Mouse (Mus musculus) intestine, embryonic 16.5 days (tissue): ENCODE data around the gene Syt3. TPM values are rescaled to one million over a fixed set of nuclear protein-coding genes. Genes with fewer than 3 reads are reported as not detected.
A peak's percentile ranks its signal among the peaks of the same experiment; 100 is the strongest.

Experiments used
- ATAC-seq: fragments of 200-750 bp; cut with Nextera tagmentation; 2 replicates; pipeline ENCODE4 v1.8.0; 2017; ENCODE audit warnings: moderate TSS enrichment, moderate library complexity
- H3K27ac ChIP-seq: fragments of 300-500 bp; sonication (generic); 2 replicates; pipeline ENCODE4 v1.5.1; 2014; ENCODE audit warnings: mild to moderate bottlenecking, low read length
- H3K27me3 ChIP-seq: fragments of 300-500 bp; sonication (generic); replicated peaks from 2 replicates; pipeline ENCODE4 v1.6.1; 2014; ENCODE audit warnings: low read length, control low read depth, mixed read lengths; ENCODE audit not compliant: control insufficient read depth, insufficient read depth
- H3K36me3 ChIP-seq: fragments of 300-500 bp; sonication (generic); 2 replicates; pipeline ENCODE4 v1.6.1; 2014; ENCODE audit warnings: low read length, control low read depth; ENCODE audit not compliant: control insufficient read depth, insufficient read depth
- H3K4me1 ChIP-seq: fragments of 300-500 bp; sonication (generic); 2 replicates; pipeline ENCODE4 v1.6.1; 2014; ENCODE audit warnings: low read length, control low read depth, mixed read lengths; ENCODE audit not compliant: control insufficient read depth, insufficient read depth
- H3K4me2 ChIP-seq: fragments of 300-500 bp; sonication (generic); 2 replicates; pipeline ENCODE4 v1.6.1; 2014; ENCODE audit warnings: low read depth, low read length, control low read depth
- H3K4me3 ChIP-seq: fragments of 300-500 bp; sonication (generic); 2 replicates; pipeline ENCODE4 v1.5.1; 2014; ENCODE audit warnings: mild to moderate bottlenecking, low read length
- H3K9ac ChIP-seq: fragments of 300-500 bp; sonication (generic); 2 replicates; pipeline ENCODE4 v1.6.1; 2014; ENCODE audit warnings: low read depth, low read length
- H3K9me3 ChIP-seq: fragments of 300-500 bp; sonication (generic); 2 replicates; pipeline ENCODE4 v1.6.1; 2016; ENCODE audit warnings: low read length, control low read depth; ENCODE audit not compliant: control insufficient read depth
- WGBS: fragments of 180-500 bp; shearing (Covaris S2); extraction: QIAGEN DNeasy Blood & Tissue Kit; methylation state at CpG from one replicate; pipeline ENCODE4 v1.1.7; 2014; 5-methylcytosine and 5-hydroxymethylcytosine counted together
- polyA plus RNA-seq: library from polyadenylated mRNA; unstranded; fragments of >200 nt; fragmentation: Nextera tagmentation; extraction: Ambion mirVana; gene quantifications from 2 replicates; pipeline ENCODE4 v1.2.1, GENCODE M21; 2015

Gene Syt3
- polyA plus RNA-seq, 1 experiment from 2014 or later, result 1.2 TPM

DNA sequence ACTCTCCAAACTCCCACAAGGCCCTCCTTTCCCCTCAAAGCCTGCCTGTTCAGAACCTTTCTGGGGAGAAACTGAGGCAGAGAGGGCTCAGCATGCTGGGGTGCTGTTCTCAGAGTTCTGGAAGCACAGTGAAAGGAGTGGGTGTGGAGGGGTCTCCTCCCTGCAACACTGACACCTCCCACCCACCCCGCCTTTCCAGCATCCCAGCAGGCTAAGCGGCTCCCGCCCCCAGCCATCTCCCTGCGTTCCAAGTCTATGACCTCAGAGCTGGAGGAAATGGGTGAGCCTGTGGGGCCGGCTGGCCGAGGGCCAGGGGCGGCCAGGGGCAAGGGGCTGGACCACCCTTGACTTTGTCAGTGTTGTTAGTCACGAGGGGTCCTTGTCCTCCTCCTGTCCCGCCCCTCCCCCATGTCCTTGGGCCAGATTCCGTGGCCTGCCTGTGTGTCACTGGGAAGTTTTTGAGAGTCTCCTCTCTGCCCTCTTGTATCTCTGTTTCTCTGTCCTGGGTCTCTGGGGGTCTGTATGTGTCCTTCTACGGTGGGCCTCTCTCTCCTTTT is 40.4 kb upstream of the Syt3 start:
- Histone ChIP-seq H3K27me3 (0 out of 2 replicates have a peak, but pooled peaks cover 6% of the 10 kb centered on the region), H3K4me1 (no peaks in the 10 kb centered on the region), H3K9ac (0 out of 2 replicates have a peak overlapping the region, but pooled peaks have one; percentile 10), H3K27ac (no peak overlapping the region), H3K4me3 (no peak overlapping the region), H3K36me3 (no peaks in the 10 kb centered on the region), H3K9me3 (no peaks in the 10 kb centered on the region), H3K4me2 (no peak overlapping the region)
- 22% methylated on average over 11 of the region's 11 CpGs for WGBS
- peak; percentile 40; the same call in 1 of the 2 replicates for ATAC-seq

DNA sequence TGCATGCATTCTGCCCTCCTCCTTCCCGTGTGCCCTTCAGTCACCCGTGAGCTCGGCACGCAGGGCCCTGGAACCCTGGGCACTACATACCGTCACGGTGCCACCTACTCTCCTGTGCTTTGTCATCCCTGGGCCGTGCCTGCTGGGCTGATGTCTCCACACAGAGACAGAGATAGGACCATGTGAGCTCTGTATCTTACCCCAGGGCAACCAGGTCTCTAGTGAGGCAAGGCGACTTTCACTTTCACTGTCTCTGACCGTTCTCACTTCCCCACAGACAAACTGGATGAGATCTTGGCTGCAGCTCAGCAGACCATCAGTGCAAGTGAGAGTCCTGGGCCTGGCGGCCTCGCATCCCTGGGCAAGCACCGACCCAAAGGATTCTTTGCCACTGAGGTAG is 39.3 kb upstream of the Syt3 start:
- peaks cover 7% of the 10 kb centered on the region; the same call in 1 of the 2 replicates for H3K27me3 ChIP-seq
- H3K36me3 ChIP-seq, result no peaks in the 10 kb centered on the region
- no peak for ATAC-seq
- no peak overlapping the region for H3K9ac ChIP-seq
- H3K4me2 ChIP-seq, result no peak overlapping the region
- H3K4me1 ChIP-seq, result no peaks in the 10 kb centered on the region
- H3K4me3 ChIP-seq, result no peak overlapping the region
- H3K9me3 ChIP-seq, result no peaks in the 10 kb centered on the region
- 76% methylated on average over 12 of the region's 12 CpGs for WGBS
- H3K27ac ChIP-seq, result no peak overlapping the region

DNA sequence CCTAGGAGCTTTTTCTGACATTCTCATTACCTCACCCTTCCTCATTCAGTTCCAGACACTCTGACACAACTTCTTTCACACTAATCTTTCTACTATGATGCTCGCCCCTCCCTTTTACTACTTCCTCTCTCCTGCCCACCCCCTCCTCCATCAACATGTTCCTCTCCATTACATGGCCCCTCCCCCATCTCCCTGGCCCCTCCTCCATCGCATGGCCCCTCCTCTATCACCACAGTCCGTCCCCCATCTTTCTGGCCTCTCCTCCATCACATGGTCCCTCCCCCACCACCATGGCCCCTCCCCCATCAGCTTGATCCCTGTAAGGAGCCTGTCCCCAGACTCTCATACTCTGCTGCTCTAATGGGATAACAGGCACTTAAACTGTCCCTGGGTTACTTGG is 34.9 kb upstream of the Syt3 start:
- Histone ChIP-seq H3K4me3 (no peak overlapping the region), H3K27ac (no peak overlapping the region), H3K4me2 (no peak overlapping the region), H3K9ac (no peak overlapping the region), H3K27me3 (peaks cover 40% of the 10 kb centered on the region), H3K36me3 (no peaks in the 10 kb centered on the region), H3K4me1 (peaks cover 9% of the 10 kb centered on the region; the same call in 1 of the 2 replicates), H3K9me3 (no peaks in the 10 kb centered on the region)
- ATAC-seq, result no peak
- WGBS, result 27% methylated on average over 3 of the region's 3 CpGs

DNA sequence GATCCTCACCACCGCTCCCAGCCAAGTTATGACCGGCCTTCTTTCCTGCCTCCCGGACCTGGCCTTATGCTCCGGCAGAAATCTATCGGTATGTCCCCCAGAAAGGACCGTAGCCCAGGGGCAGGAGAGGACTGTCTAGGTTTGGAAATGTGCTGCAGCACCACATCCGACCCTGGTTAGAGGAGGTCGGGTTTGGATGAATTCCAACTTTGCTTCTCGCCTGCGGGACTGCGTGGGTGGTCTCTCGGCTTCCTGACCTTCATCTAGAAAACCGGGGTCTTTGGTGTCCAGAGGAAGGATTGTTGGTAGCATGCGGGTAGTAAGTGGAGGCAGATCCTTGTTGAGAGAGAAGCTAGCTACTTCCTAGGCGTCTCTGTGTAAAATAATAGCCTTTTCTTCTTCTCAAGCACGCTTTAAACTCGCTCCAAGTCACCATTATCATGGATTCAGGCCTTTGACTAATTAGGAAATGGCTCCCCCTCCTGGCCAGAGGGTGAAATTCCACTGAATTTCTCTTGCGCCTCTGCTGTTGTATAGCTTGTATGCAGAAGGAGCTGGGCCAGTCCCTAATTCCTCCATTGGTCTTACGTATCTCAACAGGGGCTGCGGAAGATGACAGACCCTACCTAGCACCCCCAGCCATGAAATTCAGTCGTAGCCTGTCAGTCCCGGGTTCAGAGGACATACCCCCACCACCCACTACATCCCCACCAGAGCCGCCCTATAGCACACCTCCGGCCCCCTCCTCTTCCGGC is 32.8 kb upstream of the Syt3 start:
- peaks cover 61% of the 10 kb centered on the region for H3K27me3 ChIP-seq
- H3K36me3 ChIP-seq, result no peaks in the 10 kb centered on the region
- H3K4me2 ChIP-seq, result peak overlapping the region; percentile 60
- peaks cover 9% of the 10 kb centered on the region; the same call in 1 of the 2 replicates for H3K4me1 ChIP-seq
- WGBS, result 6% methylated on average over 25 of the region's 25 CpGs
- peak overlapping the region; percentile 35 for H3K4me3 ChIP-seq
- H3K9me3 ChIP-seq, result no peaks in the 10 kb centered on the region
- peak; percentile 57 for ATAC-seq
- H3K27ac ChIP-seq, result no peak overlapping the region
- peak overlapping the region; percentile 59 for H3K9ac ChIP-seq

DNA sequence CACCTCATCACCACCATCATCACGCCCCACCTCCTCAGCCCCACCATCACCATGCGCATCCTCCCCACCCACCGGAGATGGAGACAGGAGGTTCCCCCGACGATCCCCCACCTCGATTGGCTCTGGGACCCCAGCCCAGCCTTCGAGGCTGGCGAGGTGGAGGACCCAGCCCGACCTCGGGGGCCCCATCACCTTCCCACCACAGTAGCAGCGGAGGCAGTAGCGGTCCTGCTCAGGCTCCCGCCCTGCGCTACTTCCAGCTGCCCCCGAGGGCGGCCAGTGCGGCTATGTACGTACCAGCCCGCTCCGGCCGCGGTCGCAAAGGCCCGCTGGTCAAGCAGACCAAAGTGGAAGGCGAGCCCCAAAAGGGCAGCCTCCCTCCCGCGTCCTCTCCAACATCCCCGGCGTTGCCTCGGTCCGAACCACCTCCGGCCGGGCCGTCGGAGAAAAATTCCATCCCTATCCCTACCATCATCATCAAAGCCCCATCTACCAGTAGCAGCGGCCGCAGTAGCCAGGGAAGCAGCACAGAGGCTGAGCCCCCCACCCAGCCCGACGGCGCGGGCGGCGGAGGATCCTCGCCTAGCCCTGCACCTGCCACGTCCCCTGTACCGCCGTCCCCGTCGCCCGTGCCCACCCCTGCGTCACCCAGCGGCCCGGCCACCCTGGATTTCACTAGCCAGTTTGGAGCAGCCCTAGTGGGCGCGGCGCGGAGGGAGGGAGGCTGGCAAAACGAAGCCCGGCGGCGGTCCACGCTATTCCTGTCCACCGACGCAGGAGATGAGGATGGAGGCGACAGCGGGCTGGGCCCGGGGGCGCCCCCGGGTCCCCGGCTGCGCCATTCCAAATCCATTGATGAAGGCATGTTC is 31.8 kb upstream of the Syt3 start:
- H3K4me3 ChIP-seq, result 0 out of 2 replicates have a peak overlapping the region, but pooled peaks have one; percentile 2
- 7% methylated on average over 71 of the region's 71 CpGs for WGBS
- peaks cover 70% of the 10 kb centered on the region for H3K27me3 ChIP-seq
- no peaks in the 10 kb centered on the region for H3K9me3 ChIP-seq
- H3K9ac ChIP-seq, result no peak overlapping the region
- no peak overlapping the region for H3K4me2 ChIP-seq
- ATAC-seq, result no peak
- H3K27ac ChIP-seq, result no peak overlapping the region
- no peaks in the 10 kb centered on the region for H3K36me3 ChIP-seq
- peaks cover 16% of the 10 kb centered on the region for H3K4me1 ChIP-seq

DNA sequence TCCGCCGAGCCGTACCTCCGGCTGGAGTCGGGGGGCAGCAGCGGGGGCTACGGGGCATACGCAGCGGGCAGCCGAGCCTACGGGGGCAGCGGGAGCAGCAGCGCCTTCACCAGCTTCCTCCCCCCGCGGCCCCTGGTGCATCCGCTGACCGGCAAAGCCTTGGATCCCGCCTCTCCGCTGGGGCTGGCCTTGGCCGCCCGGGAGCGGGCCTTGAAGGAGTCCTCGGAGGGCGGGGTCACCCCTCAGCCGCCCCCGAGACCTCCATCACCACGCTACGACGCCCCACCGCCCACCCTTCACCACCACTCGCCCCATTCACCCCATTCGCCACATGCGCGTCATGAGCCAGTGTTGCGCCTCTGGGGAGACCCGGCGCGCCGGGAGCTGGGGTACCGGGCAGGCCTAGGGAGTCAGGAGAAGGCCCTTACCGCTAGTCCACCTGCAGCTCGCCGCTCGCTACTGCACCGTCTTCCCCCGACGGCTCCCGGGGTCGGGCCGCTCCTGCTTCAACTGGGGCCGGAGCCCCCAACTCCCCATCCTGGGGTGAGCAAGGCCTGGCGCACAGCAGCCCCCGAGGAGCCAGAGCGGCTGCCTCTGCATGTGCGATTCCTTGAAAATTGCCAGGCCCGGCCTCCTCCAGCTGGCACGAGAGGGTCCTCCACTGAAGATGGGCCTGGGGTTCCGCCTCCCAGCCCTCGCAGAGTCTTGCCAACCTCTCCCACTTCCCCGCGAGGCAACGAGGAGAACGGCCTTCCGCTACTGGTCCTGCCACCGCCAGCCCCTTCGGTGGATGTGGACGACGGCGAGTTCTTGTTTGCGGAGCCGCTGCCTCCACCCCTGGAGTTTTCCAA is 30.9 kb upstream of the Syt3 start:
- WGBS, result 3% methylated on average over 63 of the region's 71 CpGs
- Histone ChIP-seq H3K27me3 (peaks cover 77% of the 10 kb centered on the region), H3K4me2 (no peak overlapping the region; the same call in 1 of the 2 replicates), H3K27ac (no peak overlapping the region), H3K9me3 (no peaks in the 10 kb centered on the region), H3K9ac (no peak overlapping the region), H3K4me1 (peaks cover 18% of the 10 kb centered on the region), H3K36me3 (no peaks in the 10 kb centered on the region), H3K4me3 (peak overlapping the region; percentile 14; the same call in 1 of the 2 replicates)
- no peak for ATAC-seq

DNA sequence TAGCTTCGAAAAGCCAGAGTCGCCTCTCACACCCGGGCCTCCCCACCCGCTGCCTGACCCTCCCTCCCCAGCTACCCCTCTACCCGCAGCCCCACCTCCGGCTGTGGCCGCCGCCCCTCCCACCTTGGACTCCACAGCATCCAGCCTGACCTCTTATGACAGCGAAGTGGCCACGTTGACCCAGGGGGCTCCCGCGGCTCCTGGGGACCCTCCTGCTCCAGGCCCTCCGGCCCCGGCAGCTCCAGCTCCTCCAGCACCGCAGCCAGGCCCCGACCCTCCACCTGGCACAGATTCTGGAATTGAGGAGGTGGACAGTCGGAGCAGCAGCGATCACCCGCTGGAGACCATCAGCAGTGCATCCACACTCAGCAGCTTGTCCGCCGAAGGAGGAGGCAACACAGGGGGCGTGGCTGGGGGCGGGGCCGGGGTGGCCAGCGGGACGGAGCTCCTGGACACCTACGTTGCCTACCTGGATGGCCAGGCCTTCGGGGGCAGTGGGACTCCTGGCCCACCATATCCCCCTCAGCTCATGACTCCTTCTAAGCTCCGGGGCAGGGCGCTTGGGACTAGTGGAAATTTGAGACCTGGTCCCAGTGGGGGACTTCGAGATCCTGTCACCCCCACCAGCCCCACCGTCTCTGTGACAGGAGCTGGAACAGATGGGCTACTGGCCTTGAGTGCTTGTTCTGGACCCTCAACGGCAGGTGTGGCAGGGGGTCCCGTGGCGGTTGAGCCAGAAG is 30.1 kb upstream of the Syt3 start:
- ATAC-seq, result no peak
- H3K4me2 ChIP-seq, result peak overlapping the region; percentile 12; the same call in 1 of the 2 replicates
- H3K4me3 ChIP-seq, result peak overlapping the region; percentile 14; the same call in 1 of the 2 replicates
- H3K36me3 ChIP-seq, result no peaks in the 10 kb centered on the region
- no peak overlapping the region for H3K27ac ChIP-seq
- 3% methylated on average over 34 of the region's 35 CpGs for WGBS
- peaks cover 21% of the 10 kb centered on the region for H3K4me1 ChIP-seq
- H3K27me3 ChIP-seq, result peaks cover 79% of the 10 kb centered on the region
- H3K9ac ChIP-seq, result no peak overlapping the region
- no peaks in the 10 kb centered on the region for H3K9me3 ChIP-seq

DNA sequence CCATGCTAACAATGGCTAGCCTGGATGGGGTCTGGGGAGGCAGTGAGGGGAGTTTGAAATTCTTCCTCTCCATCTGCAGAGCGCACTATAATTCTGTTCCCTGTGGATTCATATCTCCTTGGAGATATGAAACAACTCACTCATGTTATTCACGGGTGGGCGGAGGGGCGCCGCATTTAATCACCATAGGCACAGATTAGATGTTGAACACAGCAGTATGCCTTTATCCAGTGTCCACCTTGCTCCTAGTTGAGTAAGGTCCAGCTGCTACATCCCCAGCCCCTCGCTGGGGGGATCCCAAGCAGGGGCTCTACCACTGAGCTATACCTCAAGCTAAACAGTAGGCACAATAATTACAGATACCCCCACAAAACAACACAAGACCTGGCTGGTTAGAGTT is 28.5 kb upstream of the Syt3 start:
- Histone ChIP-seq H3K4me1 (peaks cover 30% of the 10 kb centered on the region), H3K9ac (no peak overlapping the region), H3K9me3 (no peaks in the 10 kb centered on the region), H3K36me3 (no peaks in the 10 kb centered on the region), H3K27me3 (peaks cover 76% of the 10 kb centered on the region), H3K4me3 (no peak overlapping the region), H3K27ac (no peak overlapping the region), H3K4me2 (no peak overlapping the region)
- ATAC-seq, result no peak
- 63% methylated on average over 6 of the region's 6 CpGs for WGBS
